Mouse (Mus musculus) kidney, embryonic 14.5 days (tissue): ENCODE results near the gene Scd1. TPM values are rescaled to one million over a fixed set of nuclear protein-coding genes. Genes with fewer than 3 reads are reported as not detected.
A peak's percentile ranks its signal among the peaks of the same experiment; 100 is the strongest.
"Not testable (repeated sequence)": the region's sequence is repeated elsewhere in the genome, so short reads cannot be mapped to it uniquely, and the experiment has no call there.

Source experiments
- ATAC-seq: fragments of 200-750 bp; cut with Nextera tagmentation; 2 replicates; pipeline ENCODE4 v1.8.0; 2017; ENCODE audit warnings: moderate number of reproducible peaks, mild to moderate bottlenecking, moderate TSS enrichment, moderate library complexity; ENCODE audit not compliant: low FRiP score, low TSS enrichment
- H3K27ac ChIP-seq: fragments of 300-500 bp; sonication (generic); 2 replicates; pipeline ENCODE4 v1.5.1; 2014; ENCODE audit warnings: low read depth, mild to moderate bottlenecking, low read length, moderate library complexity, mixed read lengths
- H3K27me3 ChIP-seq: fragments of 300-500 bp; sonication (generic); 2 replicates; pipeline ENCODE4 v1.6.1; 2014; ENCODE audit warnings: mild to moderate bottlenecking, low read length; ENCODE audit not compliant: control insufficient read depth, insufficient read depth
- H3K36me3 ChIP-seq: fragments of 300-500 bp; sonication (generic); 2 replicates; pipeline ENCODE4 v1.6.1; 2014; ENCODE audit warnings: low read length, mixed read lengths; ENCODE audit not compliant: control insufficient read depth, insufficient read depth
- H3K4me1 ChIP-seq: fragments of 300-500 bp; sonication (generic); 2 replicates; pipeline ENCODE4 v1.6.1; 2014; ENCODE audit warnings: low read length, mixed read lengths; ENCODE audit not compliant: control insufficient read depth, insufficient read depth
- H3K4me2 ChIP-seq: fragments of 300-500 bp; sonication (generic); replicated peaks from 2 replicates; pipeline ENCODE4 v1.6.1; 2014; ENCODE audit warnings: low read depth, mild to moderate bottlenecking, low read length
- H3K4me3 ChIP-seq: fragments of 300-500 bp; sonication (generic); 2 replicates; pipeline ENCODE4 v1.5.1; 2014; ENCODE audit warnings: mild to moderate bottlenecking, low read length
- H3K9ac ChIP-seq: fragments of 300-500 bp; sonication (generic); 2 replicates; pipeline ENCODE4 v1.6.1; 2014; ENCODE audit warnings: low read depth, mild to moderate bottlenecking, low read length, moderate library complexity
- H3K9me3 ChIP-seq: fragments of 300-500 bp; sonication (generic); 2 replicates; pipeline ENCODE4 v1.6.1; 2016; ENCODE audit warnings: low read length; ENCODE audit not compliant: control insufficient read depth
- WGBS: fragments of 180-500 bp; shearing (Covaris S2); extraction: QIAGEN DNeasy Blood & Tissue Kit; methylation state at CpG from one replicate; pipeline ENCODE4 v1.1.7; 2014; 5-methylcytosine and 5-hydroxymethylcytosine counted together
- polyA plus RNA-seq: library from polyadenylated mRNA; unstranded; fragments of >200 nt; fragmentation: Nextera tagmentation; extraction: Ambion mirVana; gene quantifications from 2 replicates; pipeline ENCODE4 v1.2.1, GENCODE M21; 2014

The Scd1 gene
- polyA plus RNA-seq, 1 experiment from 2014 or later, result 5.2 TPM

- H3K4me2 ChIP-seq, result no peak overlapping the region
Observed at GRCm38 (mm10) chr19:44379090-44379489, 28.6 kb downstream of the Scd1 start.

GRCm38 (mm10) chr19:44377629-44378375 is 29.9 kb downstream of the Scd1 start:
- no peak overlapping the region for H3K4me2 ChIP-seq
- no peak overlapping the region for H3K9ac ChIP-seq
- H3K4me3 ChIP-seq, result no peak overlapping the region
- no peaks in the 10 kb centered on the region for H3K36me3 ChIP-seq
- 51% methylated on average over 5 of the region's 5 CpGs for WGBS
- H3K9me3 ChIP-seq, result no peaks in the 10 kb centered on the region
- ATAC-seq, result peak; percentile 77
- no peak overlapping the region for H3K27ac ChIP-seq
- H3K4me1 ChIP-seq, result no peaks in the 10 kb centered on the region; the same call in 1 of the 2 replicates
- H3K27me3 ChIP-seq, result no peaks in the 10 kb centered on the region

More at GRCm38 (mm10) chr19:44379090-44379489, 28.6 kb downstream of the Scd1 start:
- Histone ChIP-seq H3K27me3 (no peaks in the 10 kb centered on the region), H3K36me3 (no peaks in the 10 kb centered on the region), H3K4me3 (no peak overlapping the region), H3K9ac (no peak overlapping the region), H3K9me3 (no peaks in the 10 kb centered on the region), H3K4me1 (no peaks in the 10 kb centered on the region; the same call in 1 of the 2 replicates), H3K27ac (no peak overlapping the region)
- no peak for ATAC-seq

GRCm38 (mm10) chr19:44376511-44376951 is 31.1 kb downstream of the Scd1 start:
- WGBS, result 44% methylated on average over 3 of the region's 3 CpGs
- no peak overlapping the region for H3K27ac ChIP-seq
- H3K9me3 ChIP-seq, result no peaks in the 10 kb centered on the region
- no peak for ATAC-seq
- no peak overlapping the region for H3K9ac ChIP-seq
- no peaks in the 10 kb centered on the region for H3K27me3 ChIP-seq
- no peak overlapping the region for H3K4me2 ChIP-seq
- H3K4me3 ChIP-seq, result no peak overlapping the region
- no peaks in the 10 kb centered on the region for H3K36me3 ChIP-seq
- no peaks in the 10 kb centered on the region; the same call in 1 of the 2 replicates for H3K4me1 ChIP-seq

GRCm38 (mm10) chr19:44372969-44373368 is 34.7 kb downstream of the Scd1 start:
- WGBS, result 22% methylated on average over 6 of the region's 6 CpGs
- Histone ChIP-seq H3K36me3 (no peaks in the 10 kb centered on the region), H3K27me3 (no peaks in the 10 kb centered on the region), H3K27ac (no peak overlapping the region), H3K4me3 (no peak overlapping the region), H3K4me1 (no peaks in the 10 kb centered on the region; the same call in 1 of the 2 replicates), H3K4me2 (no peak overlapping the region), H3K9ac (no peak overlapping the region), H3K9me3 (no peaks in the 10 kb centered on the region)
- ATAC-seq, result peak; percentile 88

GRCm38 (mm10) chr19:44370231-44370630 is 37.4 kb downstream of the Scd1 start:
- H3K27ac ChIP-seq, result no peak overlapping the region

GRCm38 (mm10) chr19:44369371-44369770 is 38.3 kb downstream of the Scd1 start:
- 80% methylated on average over 8 of the region's 8 CpGs for WGBS
- H3K4me1 ChIP-seq, result no peaks in the 10 kb centered on the region
- ATAC-seq, result no peak
- no peak overlapping the region for H3K9ac ChIP-seq
- no peak overlapping the region for H3K4me3 ChIP-seq
- H3K27me3 ChIP-seq, result no peaks in the 10 kb centered on the region
- H3K36me3 ChIP-seq, result no peaks in the 10 kb centered on the region
- no peak overlapping the region for H3K4me2 ChIP-seq
- no peak overlapping the region for H3K27ac ChIP-seq
- no peaks in the 10 kb centered on the region for H3K9me3 ChIP-seq

More at GRCm38 (mm10) chr19:44370231-44370630, 37.4 kb downstream of the Scd1 start:
- Histone ChIP-seq H3K9ac (no peak overlapping the region), H3K4me1 (no peaks in the 10 kb centered on the region), H3K27me3 (no peaks in the 10 kb centered on the region), H3K4me2 (no peak overlapping the region), H3K36me3 (no peaks in the 10 kb centered on the region), H3K9me3 (no peaks in the 10 kb centered on the region), H3K4me3 (no peak overlapping the region)
- WGBS, result 64% methylated on average over 5 of the region's 5 CpGs
- no peak for ATAC-seq

GRCm38 (mm10) chr19:44367076-44367475 is 40.6 kb downstream of the Scd1 start:
- not testable (repeated sequence) for H3K36me3 ChIP-seq, ATAC-seq, H3K27me3 ChIP-seq, H3K4me2 ChIP-seq, H3K9ac ChIP-seq, H3K27ac ChIP-seq, H3K9me3 ChIP-seq, H3K4me3 ChIP-seq, H3K4me1 ChIP-seq
- 52% methylated on average over 10 of the region's 10 CpGs for WGBS

- 91% methylated on average over 4 of the region's 4 CpGs for WGBS
Observed at GRCm38 (mm10) chr19:44365733-44366132, 41.9 kb downstream of the Scd1 start.

GRCm38 (mm10) chr19:44364029-44364428 is 43.6 kb downstream of the Scd1 start:
- H3K4me1 ChIP-seq, result no peaks in the 10 kb centered on the region
- H3K27ac ChIP-seq, result no peak overlapping the region
- H3K9me3 ChIP-seq, result no peaks in the 10 kb centered on the region
- H3K9ac ChIP-seq, result no peak overlapping the region
- no peak overlapping the region for H3K4me3 ChIP-seq
- H3K4me2 ChIP-seq, result no peak overlapping the region
- no peaks in the 10 kb centered on the region for H3K36me3 ChIP-seq
- H3K27me3 ChIP-seq, result no peaks in the 10 kb centered on the region
- no peak for ATAC-seq
- 77% methylated on average over 8 of the region's 8 CpGs for WGBS

More at GRCm38 (mm10) chr19:44365733-44366132, 41.9 kb downstream of the Scd1 start:
- no peak overlapping the region for H3K27ac ChIP-seq
- H3K4me2 ChIP-seq, result no peak overlapping the region
- no peak overlapping the region for H3K9ac ChIP-seq
- no peak overlapping the region for H3K4me3 ChIP-seq
- H3K27me3 ChIP-seq, result no peaks in the 10 kb centered on the region
- H3K36me3 ChIP-seq, result no peaks in the 10 kb centered on the region
- no peaks in the 10 kb centered on the region for H3K9me3 ChIP-seq
- no peaks in the 10 kb centered on the region for H3K4me1 ChIP-seq
- no peak for ATAC-seq
